Mouse (Mus musculus) C2C12 (cell line): Measurements from ENCODE around the gene Dcun1d1.

Experiments
- CEBPB ChIP-seq: IDR thresholded peaks from one replicate; pipeline ENCODE4 v1.6.1; 2011; ENCODE audit warnings: low read depth, mild to moderate bottlenecking, control low read depth, moderate library complexity
- CTCF ChIP-seq: IDR thresholded peaks from one replicate; pipeline ENCODE4 v1.5.1; 2011; ENCODE audit not compliant: control insufficient read depth, insufficient read depth, insufficient read length
- FOSL1 ChIP-seq: IDR thresholded peaks from one replicate; pipeline ENCODE4 v1.8.0; 2011; ENCODE audit warnings: mild to moderate bottlenecking, low read length; ENCODE audit not compliant: poor library complexity, insufficient read depth, severe bottlenecking
- MAX ChIP-seq: IDR thresholded peaks from one replicate; pipeline ENCODE4 v1.6.1; 2011; ENCODE audit warnings: mild to moderate bottlenecking, control low read depth
- MYOD1 ChIP-seq: IDR thresholded peaks from one replicate; pipeline ENCODE4 v1.6.1; 2011; ENCODE audit warnings: low read depth; ENCODE audit not compliant: control insufficient read depth, insufficient read length
- USF1 ChIP-seq: IDR thresholded peaks from one replicate; pipeline ENCODE4 v1.6.1; 2011; ENCODE audit warnings: low read depth, mild to moderate bottlenecking, control low read depth, moderate library complexity

GRCm38 (mm10) chr3:35971149-35971548 is 33.9 kb upstream of the Dcun1d1 start:
- TF ChIP-seq CTCF = no peak
- TF ChIP-seq FOSL1 = no peak
- TF ChIP-seq MAX = no peak
- no peak for TF ChIP-seq USF1
- no peak for TF ChIP-seq CEBPB
- no peak for TF ChIP-seq MYOD1
